Mouse (Mus musculus): Measurements from ENCODE around the gene 2310061I04Rik.

DNA sequence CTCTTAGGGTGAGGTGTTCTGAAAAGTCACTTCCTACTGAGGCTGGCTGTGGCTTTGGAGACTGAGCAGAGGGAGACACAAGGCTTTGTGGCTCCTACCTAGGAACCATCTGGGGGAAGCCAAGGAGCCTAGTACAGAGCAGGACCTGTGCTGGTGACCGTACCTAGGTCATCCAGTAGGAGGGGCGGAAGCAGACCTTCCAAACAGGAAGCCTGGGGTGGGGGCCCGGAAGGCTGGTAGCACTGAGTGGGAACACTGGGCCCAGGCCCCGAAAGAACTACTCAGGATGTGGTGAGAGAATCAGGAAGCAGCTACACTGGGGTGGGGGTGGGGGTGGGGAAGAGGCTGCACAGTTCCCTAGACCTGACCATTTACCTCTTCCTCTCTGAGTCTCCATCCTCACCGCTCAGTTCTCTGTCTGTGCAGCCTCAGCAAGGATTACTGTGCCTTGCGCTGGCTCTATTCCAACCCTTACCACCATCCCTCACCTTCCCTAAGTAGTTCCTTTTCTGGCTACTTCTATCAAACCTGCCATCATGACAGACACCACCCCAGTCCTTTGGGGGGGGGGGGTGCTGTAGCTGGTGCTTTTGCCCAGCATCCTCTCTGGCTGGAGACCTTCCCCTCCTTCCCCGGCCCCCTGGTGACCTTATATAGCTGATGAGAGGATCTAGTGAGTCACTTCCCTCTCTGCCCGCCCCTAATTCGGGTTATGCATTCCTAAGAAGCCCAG, 26.9 kb downstream of the 2310061I04Rik start:
- TF ChIP-seq CTCF (IDR thresholded peaks at IDR 0.05; ENCODE audit: low read depth): no peak
- peak; percentile 38 for TF ChIP-seq EP300 (optimal IDR thresholded peaks at IDR 0.05)
